Mouse (Mus musculus) ES-Bruce4 (cell line): Measurements from ENCODE around the gene Diras1. TPM values are rescaled to one million over a fixed set of nuclear protein-coding genes. Genes with fewer than 3 reads are reported as not detected.
A peak's percentile ranks its signal among the peaks of the same experiment; 100 is the strongest.

Experiments used
- H3K27ac ChIP-seq: 2 replicates; pipeline ENCODE4 v1.5.1; 2012; ENCODE audit warnings: low read length, inconsistent platforms; ENCODE audit not compliant: insufficient read depth
- H3K27me3 ChIP-seq: 2 replicates; pipeline ENCODE4 v1.6.1; 2012; ENCODE audit warnings: mild to moderate bottlenecking, low read length, inconsistent platforms; ENCODE audit not compliant: control insufficient read depth, poor library complexity, insufficient read depth, severe bottlenecking
- H3K36me3 ChIP-seq: 2 replicates; pipeline ENCODE4 v1.6.1; 2012; ENCODE audit warnings: inconsistent platforms, mild to moderate bottlenecking, low read length, moderate library complexity; ENCODE audit not compliant: control insufficient read depth, poor library complexity, insufficient read depth, severe bottlenecking
- H3K4me1 ChIP-seq: one replicate; pipeline ENCODE4 v1.8.1; 2011; ENCODE audit warnings: low read length; ENCODE audit not compliant: control insufficient read depth, insufficient read depth
- H3K4me3 ChIP-seq: 2 replicates; pipeline ENCODE4 v1.5.1; 2011; ENCODE audit warnings: low read depth, mild to moderate bottlenecking, low read length
- H3K9ac ChIP-seq: 2 replicates; pipeline ENCODE4 v1.6.1; 2012; ENCODE audit warnings: low read depth, mild to moderate bottlenecking, inconsistent platforms; ENCODE audit not compliant: poor library complexity, severe bottlenecking
- H3K9me3 ChIP-seq: replicated peaks from 2 replicates; pipeline ENCODE4 v1.6.1; 2012; ENCODE audit warnings: mild to moderate bottlenecking, low read length, inconsistent platforms; ENCODE audit not compliant: control insufficient read depth, poor library complexity, insufficient read depth, severe bottlenecking
- CTCF ChIP-seq: IDR thresholded peaks from one replicate; pipeline ENCODE4 v1.8.1; 2011; ENCODE audit warnings: low read depth, low read length
- EP300 ChIP-seq: IDR thresholded peaks from 2 replicates; pipeline ENCODE4 v1.6.1; 2011; ENCODE audit warnings: low read depth, low read length; ENCODE audit not compliant: insufficient read depth
- POLR2A ChIP-seq: IDR thresholded peaks from one replicate; pipeline ENCODE4 v1.8.1; 2011; ENCODE audit warnings: low read length; ENCODE audit not compliant: insufficient read depth
- polyA plus RNA-seq: library from polyadenylated mRNA; stranded (reverse); fragments of >200 nt; gene quantifications from 2 replicates; pipeline ENCODE4 v1.2.4, GENCODE M21; 2011; ENCODE audit warnings: low read depth; ENCODE audit not compliant: missing spikeins, insufficient read depth, insufficient read length

The Diras1 gene
- polyA plus RNA-seq, 1 experiment = 0.27 TPM

DNA sequence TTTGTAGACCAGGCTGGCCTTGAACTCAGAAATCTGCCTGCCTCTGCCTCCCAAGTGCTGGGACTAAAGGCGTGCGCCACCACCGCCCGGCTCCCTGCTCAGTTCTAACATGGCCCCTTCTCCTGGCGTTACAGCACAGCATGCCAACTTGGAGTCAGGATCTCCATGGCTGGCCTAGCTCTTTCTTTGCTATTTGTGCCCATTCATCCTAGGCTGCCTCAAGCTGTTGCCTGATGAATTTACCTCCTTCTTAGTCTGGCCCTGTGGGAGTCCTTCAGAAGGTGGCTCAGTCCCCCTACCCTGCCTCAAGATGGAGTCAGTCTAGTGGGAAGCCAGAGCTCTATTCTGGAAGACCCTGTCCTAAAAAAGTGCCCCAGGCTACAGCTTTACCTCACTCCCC is 1.4 kb upstream of the Diras1 start:
- Histone ChIP-seq H3K4me1 (peaks cover 2% of the 10 kb centered on the region), H3K27ac (no peak overlapping the region), H3K9ac (no peak overlapping the region), H3K27me3 (no peaks in the 10 kb centered on the region), H3K36me3 (no peaks in the 10 kb centered on the region), H3K4me3 (no peak overlapping the region), H3K9me3 (no peaks in the 10 kb centered on the region)
- TF ChIP-seq CTCF = no peak
- no peak for TF ChIP-seq POLR2A
- TF ChIP-seq EP300 = no peak

DNA sequence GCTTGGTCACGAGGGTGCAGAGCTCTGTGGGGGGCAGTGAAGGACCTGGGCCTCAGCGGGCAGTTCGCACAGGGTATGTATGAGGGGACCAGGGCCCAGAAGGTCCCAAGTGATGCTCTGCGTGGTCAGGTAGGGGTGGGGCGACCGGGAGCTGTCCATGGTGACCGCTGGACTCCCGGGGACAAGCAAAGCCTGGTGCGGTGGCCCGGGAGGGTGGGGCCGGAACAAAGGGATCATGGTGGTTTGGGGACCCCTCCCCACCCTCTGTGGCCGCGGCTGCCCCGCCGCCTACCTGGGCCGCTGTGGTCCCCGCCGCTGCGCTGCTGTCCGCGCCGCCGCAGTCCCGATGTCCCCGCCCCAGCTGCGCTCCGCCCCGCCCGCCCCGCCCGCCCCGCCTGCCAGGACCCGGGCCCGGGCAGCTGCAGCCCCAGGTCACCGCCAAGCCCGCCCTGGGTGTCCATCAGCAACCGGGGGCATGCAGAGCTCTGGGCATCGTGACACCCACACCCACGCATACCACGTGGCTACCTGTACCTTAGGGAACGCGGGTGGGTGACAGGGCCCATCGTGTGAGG is 328 bp downstream of the Diras1 start:
- no peak overlapping the region for H3K9ac ChIP-seq
- H3K4me1 ChIP-seq = peaks cover 2% of the 10 kb centered on the region
- H3K4me3 ChIP-seq = peak overlapping the region; percentile 47
- H3K27me3 ChIP-seq = no peaks in the 10 kb centered on the region
- no peaks in the 10 kb centered on the region for H3K36me3 ChIP-seq
- TF ChIP-seq EP300 (no peak), CTCF (no peak), POLR2A (no peak)
- H3K9me3 ChIP-seq = no peaks in the 10 kb centered on the region
- H3K27ac ChIP-seq = no peak overlapping the region

DNA sequence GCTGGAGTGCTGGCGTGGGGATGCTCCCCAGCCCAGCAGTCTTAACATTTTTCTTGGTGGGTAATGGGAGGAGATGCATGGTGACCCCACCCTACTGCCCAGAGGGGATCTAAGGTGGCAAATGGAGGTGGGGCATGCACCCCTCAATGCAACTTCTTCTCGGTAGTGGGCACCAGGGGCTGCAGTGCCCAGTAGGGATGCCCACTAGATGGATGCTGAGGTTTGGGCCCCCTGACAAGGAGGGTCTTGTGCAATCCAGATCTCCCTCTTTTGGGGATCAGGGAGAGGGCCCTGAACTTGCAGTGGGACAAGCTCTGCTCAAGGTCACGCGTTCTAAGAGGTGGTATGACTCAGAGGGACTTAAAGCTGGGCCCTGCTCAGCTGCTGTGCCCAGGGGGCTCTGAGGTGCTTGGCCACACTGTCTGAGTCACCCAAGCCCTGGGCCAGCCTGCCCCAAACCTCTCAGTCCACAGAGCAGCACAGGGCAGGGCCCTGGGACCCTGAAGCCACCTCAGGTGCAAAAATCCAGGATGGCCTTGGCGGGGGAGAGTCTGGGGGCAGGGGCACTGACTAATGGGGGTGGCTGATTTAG is 1.0 kb downstream of the Diras1 start:
- TF ChIP-seq CTCF (no peak), POLR2A (no peak), EP300 (no peak)
- H3K4me1 ChIP-seq = peaks cover 2% of the 10 kb centered on the region
- H3K9me3 ChIP-seq = no peaks in the 10 kb centered on the region
- H3K36me3 ChIP-seq = no peaks in the 10 kb centered on the region
- H3K9ac ChIP-seq = no peak overlapping the region
- H3K4me3 ChIP-seq = no peak overlapping the region
- no peak overlapping the region for H3K27ac ChIP-seq
- no peaks in the 10 kb centered on the region for H3K27me3 ChIP-seq

DNA sequence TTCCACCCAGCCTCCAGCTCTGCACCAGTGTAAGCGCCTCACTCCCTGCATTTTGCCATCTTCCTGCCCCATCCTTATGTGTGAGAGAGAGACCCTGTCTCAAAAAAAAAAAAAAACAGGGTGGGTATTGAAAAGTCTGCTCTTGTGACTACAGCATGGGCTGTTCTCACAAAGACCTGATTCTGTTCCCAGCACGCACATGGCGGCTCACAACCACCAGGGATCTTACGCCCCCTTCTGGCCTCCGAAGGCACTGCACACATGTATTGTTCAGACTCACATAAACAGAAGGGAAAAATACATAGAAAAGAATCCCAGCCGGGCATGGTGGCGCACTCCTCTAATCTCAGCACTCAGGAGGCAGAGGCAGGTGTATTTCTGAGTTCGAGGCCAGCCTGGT is 2.7 kb downstream of the Diras1 start:
- Histone ChIP-seq H3K27me3 (no peaks in the 10 kb centered on the region), H3K9me3 (no peaks in the 10 kb centered on the region), H3K4me3 (no peak overlapping the region), H3K36me3 (no peaks in the 10 kb centered on the region), H3K9ac (no peak overlapping the region), H3K4me1 (peaks cover 3% of the 10 kb centered on the region), H3K27ac (no peak overlapping the region)
- TF ChIP-seq CTCF = peak; percentile 90
- no peak for TF ChIP-seq POLR2A
- TF ChIP-seq EP300 = no peak

DNA sequence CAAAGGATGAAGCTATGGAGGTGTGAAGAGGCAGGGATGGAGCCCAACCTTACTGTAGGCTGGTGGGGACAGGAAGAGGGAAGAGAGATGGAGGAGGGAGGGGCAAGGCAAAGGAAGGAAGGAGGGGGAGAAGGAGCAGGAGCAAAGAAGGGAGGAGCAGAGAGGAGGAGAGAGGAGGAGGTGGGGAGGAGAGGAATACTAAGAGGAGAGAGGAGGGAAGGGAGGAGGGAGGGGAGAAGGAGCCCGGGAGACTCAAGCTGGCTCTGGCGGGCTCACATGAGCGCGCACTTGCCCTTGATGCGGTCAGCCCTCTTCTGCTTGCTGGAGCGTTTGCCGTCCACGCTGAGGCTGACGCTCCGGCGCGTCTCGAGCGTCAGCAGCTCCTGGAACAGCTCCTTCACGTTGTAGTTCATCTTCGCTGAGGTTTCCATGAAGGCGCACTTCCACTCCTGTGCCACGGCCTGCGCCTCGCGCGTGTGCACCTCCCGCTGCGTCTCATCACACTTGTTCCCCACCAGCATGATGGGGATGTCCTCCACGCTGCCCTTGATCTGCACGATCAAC is 3.8 kb downstream of the Diras1 start:
- TF ChIP-seq POLR2A = no peak
- no peak for TF ChIP-seq CTCF
- no peak for TF ChIP-seq EP300
- Histone ChIP-seq H3K4me1 (peaks cover 3% of the 10 kb centered on the region), H3K4me3 (peak overlapping the region; percentile 23), H3K9me3 (no peaks in the 10 kb centered on the region), H3K9ac (no peak overlapping the region), H3K27me3 (no peaks in the 10 kb centered on the region), H3K27ac (no peak overlapping the region), H3K36me3 (no peaks in the 10 kb centered on the region)

DNA sequence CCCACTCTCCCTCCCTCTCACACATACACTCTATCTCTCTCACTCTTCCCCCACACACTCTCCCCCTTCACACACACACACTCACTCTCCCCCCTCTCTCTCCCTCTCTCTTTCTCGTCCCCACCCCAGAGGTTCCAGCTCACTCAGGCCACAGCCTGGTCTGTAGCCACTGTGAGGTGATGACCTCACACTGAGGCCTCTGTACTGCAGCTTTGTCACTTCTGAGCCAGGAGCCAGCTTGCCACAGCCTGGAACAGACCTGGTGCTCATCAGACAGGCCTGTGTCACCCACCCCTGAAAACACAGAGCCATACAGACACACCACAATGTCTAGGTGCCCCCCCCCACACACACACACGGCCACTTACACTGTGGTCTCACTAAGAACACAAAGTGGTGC is 5.3 kb downstream of the Diras1 start:
- H3K4me1 ChIP-seq = peaks cover 2% of the 10 kb centered on the region
- TF ChIP-seq CTCF (no peak), POLR2A (no peak), EP300 (no peak)
- H3K27me3 ChIP-seq = no peaks in the 10 kb centered on the region
- H3K27ac ChIP-seq = no peak overlapping the region
- H3K9me3 ChIP-seq = no peaks in the 10 kb centered on the region
- no peaks in the 10 kb centered on the region for H3K36me3 ChIP-seq
- no peak overlapping the region for H3K9ac ChIP-seq
- H3K4me3 ChIP-seq = no peak overlapping the region
